Mouse (Mus musculus) cerebellum, postnatal 10 days (tissue): Measurements from ENCODE around the gene Ces1d.

Source experiments
- DNase-seq, 2 experiments: peaks; one replicate each; pipeline ENCODE4 v3.0.0; 2021; ENCODE audit warnings: mixed read lengths in 2 of 2

Ces1d gene

GRCm38 (mm10) chr8:93132196-93132595, 65.4 kb downstream of the Ces1d start:
- peak in 1 of 2 experiments; percentile 11 for DNase-seq

DNA sequence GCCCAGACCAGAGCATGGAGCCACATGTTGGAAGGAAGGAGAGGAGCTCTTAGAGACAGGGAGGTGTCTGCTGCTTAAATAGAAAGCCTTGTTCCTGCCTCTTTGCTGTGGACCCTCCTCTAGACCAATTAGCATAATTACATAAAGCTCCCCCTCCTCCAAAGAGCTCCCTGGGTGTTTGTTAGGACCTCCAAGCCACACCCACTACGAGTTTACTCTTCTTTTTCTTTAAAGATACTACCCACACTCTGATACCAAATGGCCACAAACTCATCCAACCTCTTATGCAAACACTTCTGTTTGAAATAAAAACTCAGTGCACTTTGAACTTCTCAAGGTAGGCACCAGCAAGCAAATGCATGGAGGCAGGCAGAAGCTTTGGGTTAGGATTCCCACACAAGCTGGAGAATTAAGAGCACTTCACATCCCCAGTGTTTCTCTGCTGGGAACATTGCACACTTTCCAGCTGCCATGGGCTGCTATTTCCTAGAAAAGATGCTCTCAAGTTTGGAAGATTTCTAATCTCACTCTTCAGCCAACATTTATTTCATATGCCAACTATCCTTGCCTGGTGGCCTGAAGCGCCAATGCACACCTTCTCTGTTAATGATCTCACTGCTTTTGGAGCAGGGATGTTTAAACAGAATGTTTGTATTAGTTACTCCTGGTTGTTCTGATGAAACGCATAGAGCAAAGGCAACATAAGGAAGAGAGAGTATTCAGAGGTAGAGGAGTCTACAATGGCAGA, 66.2 kb downstream of the Ces1d start, which contains the start of gene Ces1c:
Gene Ces1c, minus strand, starts transcription at position 51 of the 748 bp plus-strand sequence.
- no peak for DNase-seq

- peak in 1 of 2 experiments; percentile 2 for DNase-seq
Measured at GRCm38 (mm10) chr8:93126476-93126875, 71.2 kb downstream of the Ces1d start.

DNA sequence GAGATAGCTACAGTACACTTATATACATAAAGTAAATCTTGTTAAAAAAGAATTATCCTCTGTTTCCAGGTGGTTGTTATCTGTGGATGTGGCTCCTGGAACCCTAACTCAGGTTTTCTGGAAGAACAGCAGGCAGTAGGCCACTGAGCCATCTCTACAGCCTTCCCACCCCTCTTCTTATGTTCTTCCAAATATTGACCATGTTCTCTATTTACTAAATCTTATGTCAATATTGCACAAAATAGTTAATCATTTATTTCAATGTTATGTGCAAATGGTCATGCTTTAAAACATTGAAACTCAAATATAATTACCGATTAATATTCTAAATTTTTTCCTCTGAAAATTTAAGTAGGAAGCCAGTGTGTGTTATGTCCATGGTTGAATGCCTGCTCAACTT, 75.6 kb downstream of the Ces1d start:
- DNase-seq: no peak
